Mouse (Mus musculus) c-Kit-negative CD71-positive TER-119-positive erythroid progenitor cells, embryonic 14.5 days (primary cell): ENCODE data around the gene Nasp.

ENCODE experiments used
- DNase-seq: peaks from one replicate; pipeline ENCODE4 v3.0.0-alpha.2; 2013; ENCODE audit warnings: low read depth, low spot score

Nasp gene

DNA sequence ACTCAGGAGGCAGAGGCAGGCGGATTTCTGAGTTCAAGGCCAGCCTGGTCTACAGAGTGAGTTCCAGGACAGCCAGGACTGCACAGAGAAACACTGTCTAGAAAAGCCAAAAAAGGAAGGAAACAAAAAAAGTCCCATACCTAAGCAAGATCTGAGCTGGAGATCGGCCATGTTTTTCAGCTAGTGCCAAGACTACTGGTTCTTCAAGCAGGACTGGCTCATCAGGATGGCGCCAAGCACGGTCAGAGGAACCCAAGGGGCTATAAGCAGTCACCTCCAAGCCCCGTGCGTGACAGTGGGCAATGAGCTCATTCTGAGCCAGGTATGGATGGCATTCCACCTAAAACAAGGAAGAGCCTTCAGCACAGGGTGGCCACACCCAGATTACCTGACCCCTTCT, 11.1 kb upstream of the Nasp start:
- DNase-seq, result no peak

DNA sequence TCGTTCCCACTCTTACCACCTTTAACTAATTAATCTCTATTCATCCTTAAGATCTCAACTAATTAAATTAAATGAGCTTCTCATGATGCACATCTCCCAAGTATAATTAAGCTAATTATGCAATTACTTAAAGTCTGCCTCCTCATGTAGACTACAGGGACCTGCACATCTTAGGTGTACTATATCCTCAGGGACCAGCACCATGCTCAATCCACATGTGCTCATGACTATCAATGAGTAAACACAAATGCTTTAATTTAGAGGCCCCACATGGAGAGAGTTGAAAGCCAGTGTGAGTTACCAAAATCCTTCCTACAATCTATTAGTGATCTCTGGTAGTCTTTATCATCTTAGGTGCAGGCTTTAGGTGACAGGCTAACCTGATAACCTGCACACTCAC, 7.5 kb upstream of the Nasp start:
- DNase-seq, result no peak

DNA sequence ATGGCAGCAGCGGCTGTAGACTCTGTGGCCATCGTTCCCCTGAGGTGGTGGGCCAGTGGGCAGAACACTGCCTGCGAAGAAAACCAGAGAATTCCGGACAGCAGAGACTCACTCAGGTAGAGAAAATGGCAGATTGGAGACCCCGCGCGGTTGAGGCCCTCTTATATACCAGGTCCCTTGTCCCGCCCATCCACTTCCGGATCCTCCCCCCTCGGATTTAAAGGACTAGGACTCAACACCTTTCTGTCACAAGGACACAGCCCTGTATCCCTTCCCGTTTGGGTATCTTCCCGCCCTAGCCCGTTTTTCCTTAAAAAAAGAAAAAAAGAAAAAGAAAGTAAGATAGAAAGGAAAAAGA, 403 bp downstream of the Nasp start:
- DNase-seq, result peak; percentile 82

DNA sequence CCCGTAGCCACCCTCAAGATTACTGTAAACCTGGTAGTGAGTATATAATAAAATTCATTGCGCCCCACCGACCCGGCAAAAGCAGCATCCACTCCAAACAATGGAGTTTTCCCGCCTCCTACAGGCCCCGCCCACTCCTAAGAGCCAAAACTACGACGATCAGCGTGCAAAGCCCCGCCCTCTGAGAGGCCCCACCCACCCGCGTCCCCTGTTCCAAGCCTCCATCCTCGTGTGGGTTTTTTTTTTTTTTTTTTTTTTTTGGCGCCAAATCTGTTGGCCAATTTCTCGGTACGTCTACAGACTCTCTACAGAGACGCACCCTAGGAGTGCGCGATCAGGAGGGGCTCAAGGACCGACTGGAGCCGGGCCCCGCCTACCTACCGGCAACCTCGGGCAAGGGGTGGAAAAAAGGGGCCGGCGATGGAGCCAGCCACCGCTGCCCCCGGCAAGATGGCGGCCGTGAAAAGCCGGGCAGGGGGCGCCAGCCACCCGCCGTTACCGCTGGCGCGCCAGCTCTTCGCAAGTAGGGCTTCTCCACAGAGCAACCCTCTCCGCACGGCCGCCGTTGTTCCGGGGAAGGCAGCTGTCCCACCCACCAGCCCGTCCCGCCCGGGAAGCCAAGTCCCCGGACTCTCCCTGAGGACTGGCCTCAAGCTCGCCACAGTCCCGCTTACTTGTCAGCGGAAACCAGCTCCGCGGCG, 933 bp downstream of the Nasp start:
- DNase-seq, result peak; percentile 82

DNA sequence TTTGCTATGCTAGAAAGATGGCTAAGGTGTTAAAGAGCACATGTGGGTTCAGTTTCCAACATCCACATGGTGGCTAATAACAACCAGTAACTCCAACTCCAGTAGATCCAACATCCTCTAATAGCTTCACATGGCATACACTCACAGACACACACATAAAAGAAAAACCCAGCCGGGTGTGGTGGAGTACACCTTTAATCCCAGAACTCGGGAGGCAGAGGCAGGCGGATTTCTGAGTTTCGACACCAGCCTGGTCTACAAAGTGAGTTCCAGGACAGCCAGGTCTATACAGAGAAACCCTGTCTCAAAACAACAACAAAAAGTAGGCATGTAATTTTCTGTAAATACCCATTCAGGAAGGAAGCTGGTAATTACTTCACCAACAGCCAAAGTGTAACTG, 2.9 kb downstream of the Nasp start:
- no peak for DNase-seq

DNA sequence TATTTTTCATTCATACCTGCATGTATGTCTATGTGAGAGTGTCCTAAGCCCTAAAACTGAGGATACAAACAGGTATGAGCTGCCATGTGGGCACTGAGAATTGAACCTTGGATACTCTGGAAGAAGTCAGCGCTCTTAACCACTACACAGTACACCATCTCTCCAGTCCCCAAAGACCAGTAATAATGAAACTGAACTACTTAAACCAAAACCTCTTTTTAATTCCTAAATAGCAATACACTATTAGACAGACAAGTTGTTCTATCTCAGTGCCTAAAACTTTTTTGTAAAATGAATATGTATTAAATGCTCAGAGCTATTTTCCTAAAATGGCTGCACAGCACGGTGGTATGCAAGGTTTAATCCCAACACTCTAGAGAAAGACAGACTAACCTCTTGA, 12.5 kb downstream of the Nasp start:
- DNase-seq, result no peak

DNA sequence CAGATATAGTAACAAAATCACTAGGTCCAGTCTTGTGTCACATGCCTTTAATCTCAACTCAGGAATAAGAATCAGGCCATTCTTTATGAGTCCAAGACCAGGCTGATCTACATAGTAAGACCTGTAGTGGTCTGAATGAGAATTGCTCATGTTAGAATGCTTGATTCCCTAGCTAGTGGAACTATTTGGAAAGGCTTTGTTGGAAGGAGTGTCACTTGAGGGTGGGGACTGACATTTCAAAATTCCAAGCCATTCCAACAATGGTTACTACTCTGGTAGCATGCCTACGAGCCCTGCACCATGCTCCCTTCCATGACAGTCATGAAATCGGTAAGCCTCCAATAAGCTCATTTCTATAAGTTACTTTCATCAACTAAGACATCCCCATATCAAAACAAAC, 15.1 kb downstream of the Nasp start:
- DNase-seq, result no peak

DNA sequence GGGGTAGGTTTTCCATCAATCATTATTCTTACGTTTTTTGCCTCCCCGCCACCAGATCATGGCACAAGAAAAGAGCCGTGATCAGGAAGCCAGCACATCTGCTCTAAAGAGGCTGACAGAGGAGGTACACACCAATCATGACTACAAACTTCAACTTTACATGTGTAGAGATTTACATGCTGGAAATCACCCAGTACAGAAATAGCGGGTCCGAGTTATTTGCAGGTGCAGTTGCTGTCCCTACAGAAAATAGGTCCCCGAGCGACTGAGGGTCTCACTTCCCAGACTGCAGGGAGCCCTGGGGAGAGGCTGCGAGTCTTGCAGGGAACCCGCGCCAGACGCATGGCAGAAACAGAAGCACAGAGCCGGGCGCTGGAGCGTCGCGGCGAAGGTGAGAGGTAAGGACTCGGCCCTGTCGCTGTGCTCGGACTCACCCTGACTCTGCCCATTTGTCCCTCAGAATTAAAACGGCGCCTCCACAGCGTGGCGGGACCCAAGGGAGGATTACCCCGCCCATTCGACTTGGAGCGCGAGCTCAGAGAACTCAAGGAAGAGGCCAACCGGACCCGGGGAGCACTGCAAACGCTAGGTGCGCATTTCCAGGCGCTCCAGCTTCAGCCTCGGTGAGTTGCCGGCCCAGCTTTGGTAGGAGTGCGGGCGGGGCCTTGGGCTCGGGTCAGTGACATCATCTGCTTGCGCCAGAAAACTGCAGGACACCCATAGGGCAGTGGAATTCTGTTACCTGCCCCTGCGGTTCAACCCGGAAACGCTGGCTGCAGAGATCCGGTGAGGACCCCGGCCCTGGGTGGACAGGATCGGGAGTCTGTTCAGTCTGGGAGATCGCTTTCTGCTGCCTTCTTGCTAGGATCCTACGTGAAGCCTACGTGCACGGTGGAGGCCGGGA, 30.5 kb downstream of the Nasp start:
- DNase-seq, result peak; percentile 63

DNA sequence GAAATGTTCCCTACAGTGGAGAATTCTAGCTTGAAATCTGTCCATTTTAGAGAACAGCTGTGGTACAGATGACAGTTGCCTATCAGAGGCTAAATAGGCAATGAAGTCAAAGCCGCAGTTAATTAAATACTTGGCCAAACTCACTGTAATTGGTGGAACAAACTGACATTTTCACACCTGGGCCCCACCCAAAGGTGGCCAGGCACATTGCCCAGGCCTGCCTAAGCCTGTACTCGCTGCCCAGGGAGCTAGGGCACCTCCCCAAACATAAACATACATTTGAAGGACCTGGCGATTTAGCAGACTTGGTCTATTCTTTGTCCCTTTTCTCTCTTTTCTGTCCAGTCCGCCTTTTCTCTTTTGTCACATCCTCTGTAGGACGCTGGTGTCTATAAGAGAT, 31.4 kb downstream of the Nasp start, which contains the start of gene Ccdc17:
Gene Ccdc17 (plus strand): TSS at position 276 of the 400 bp plus-strand sequence.
- no peak for DNase-seq

DNA sequence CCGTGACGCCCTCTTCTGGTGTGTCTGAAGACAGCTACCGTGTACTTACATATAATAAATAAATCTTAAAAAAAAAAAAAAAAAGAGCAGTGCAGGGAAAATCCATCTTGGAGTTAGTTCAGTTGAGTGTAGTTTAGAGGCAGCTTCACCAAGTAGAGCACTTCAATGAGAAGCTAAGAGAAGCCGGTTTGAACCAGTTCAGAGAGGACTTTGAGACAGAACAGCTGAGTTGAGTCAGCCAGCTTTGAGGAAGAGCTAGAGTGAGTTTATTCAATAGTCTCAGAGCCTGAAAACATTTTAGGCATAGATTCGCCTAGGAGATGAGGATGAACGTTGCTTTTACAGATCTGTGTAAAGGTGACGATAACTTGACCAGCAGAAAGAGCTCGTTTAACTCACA, 31.9 kb downstream of the Nasp start:
- DNase-seq, result no peak

DNA sequence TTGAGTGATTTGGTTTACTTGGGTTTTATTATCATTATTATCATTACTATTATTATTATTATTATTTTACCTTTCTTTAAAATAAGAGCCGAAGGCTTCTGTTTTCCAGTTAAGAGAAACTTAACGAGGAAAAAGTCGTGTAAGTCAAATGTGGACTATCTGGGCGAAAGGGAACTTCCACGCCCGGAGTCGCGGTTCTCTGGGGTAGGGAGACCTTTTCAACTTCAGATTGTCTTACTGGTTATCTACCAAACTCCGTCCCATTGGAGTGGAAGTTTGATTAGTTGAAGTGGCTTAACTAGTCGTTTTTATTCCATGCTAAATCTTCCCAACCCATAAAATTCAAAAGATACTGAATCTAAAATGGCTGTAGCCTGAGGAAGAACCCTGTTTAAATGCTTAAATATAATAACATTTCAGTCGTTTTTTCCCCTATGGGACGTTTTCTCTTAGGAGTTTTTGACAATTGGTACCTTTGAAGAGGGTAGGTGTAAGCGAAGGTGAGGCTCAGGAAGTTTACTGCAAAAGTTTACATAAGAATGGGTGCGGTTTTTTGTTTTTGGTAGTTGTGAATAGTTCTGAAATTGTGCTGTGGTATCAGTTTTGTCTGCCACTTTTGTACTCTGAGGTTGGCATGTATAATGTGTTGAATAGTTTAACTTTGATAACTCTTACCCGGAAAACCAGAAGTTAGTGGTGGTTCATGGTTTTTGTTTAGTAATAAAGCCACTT, 69.4 kb downstream of the Nasp start:
- DNase-seq, result peak; percentile 36

DNA sequence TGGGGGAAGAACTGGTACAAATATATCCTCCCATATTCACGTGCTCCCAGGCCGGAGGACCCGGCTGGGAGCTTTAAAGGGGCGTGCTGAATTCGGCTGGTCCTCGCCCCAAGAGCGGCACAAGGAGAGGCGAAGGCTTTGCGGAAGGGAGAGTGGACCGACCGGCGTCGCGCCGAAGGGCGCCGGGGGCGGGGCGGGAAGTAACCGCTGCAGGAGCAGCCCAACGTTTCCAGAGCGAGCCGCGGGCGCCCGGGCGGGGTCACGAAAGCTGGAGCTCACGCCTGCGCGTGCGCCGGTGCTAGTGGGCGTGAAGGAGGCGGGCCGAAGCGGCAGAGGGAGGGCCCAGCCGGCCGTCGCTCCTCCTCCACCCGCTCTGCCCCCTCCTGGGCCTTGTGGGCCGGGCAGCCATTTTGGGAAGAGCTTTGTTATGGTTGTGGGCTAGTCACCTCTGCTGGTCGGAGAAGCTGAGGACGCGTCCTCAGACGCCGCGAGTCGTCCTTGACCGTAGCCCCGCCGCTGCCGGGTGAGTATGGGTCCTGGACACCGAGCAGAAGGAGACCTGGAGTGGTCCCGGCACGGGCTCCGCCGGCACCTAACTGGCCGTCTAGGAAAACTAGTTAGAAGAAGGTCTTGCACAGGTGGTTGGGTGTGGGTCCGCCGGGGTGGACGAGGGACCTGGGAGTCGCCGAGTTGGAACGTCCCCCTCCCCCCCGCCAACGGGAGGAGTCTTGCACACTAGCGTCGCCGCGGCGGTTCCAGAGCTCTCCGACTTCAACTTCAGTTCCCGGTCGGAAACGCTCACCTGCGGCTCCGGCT, 70.2 kb downstream of the Nasp start, which contains the start of gene Gpbp1l1:
Gene Gpbp1l1 (plus strand): TSS at position 353 of the 816 bp plus-strand sequence.
- DNase-seq, result peak; percentile 93

DNA sequence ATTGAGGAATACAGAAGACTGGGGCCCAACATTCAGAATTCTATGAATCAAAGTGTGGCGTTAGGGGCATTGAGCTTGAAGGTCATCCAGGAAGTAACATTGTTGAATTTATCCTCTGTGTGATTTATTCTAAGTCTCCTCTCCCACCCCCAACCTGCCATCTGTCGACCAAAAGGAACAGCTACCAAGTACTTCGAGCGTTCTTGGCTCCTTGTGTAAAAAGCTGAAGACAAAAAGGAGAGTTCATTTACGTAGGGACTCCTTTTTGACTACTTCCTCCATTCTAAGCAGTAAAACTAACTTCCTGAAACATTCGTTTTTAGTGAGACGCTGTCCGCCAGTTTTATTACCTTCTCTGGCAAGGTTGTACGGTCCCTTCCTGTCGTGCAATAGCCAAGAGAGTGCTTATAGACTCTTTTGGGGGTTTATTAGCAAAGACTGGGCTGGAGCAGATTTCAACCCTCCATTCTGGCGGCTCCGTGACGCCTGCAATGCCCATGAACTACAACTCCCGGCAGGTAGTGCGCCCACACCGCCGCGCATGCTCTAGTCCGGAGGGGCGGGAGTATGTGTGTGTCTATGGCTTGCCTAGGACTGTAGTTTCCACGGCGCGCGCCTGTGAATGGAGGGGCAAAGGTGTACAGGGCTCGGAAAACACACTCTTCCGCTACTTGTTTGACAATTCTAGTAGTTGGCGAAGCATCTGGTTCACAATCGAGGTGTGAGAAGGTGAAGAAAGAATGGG, 71.0 kb downstream of the Nasp start:
- peak; percentile 87 for DNase-seq

DNA sequence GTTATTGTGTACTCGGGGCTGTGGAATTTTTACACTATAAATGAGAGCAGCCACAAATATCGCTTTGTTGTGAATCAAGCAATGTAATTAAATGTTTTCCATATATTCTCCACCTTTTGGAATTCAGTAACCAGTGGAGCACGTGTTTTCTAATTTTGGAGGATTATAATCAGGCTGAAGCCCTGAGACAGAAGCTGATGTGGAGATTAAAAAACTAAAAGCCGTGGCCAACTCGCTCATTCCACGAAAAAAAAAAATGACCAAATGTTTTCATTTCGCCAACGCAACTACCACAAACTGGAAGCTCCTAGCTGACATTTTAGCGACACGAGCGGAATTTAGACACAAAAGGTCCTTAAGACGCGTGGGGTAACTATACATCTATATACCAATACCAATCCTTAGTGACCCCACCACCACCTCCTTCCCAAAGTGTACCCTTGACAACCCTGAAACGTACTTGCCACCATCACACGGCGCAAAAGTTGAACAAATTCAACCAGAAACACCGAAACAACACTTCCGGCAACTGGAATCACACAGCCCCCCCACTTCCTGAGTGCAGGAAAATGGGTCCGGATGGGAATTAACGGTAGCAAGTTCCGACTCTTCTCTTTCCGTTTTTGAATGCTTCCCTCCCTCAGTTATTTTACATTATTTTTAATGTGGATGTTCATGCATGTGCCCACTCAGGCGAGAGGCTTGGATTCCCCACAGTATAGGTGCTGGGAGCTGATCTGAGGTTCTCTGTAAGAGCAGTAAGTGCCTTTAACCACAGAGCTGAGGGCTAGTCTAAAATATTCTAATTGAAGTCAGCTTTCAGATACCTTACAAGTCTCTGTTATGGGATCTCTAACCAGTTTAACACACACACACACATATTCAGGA, 72.1 kb downstream of the Nasp start, which contains the start of gene Tmem69:
Gene Tmem69 (minus strand): TSS at position 524 of the 888 bp plus-strand sequence.
- peak; percentile 68 for DNase-seq

DNA sequence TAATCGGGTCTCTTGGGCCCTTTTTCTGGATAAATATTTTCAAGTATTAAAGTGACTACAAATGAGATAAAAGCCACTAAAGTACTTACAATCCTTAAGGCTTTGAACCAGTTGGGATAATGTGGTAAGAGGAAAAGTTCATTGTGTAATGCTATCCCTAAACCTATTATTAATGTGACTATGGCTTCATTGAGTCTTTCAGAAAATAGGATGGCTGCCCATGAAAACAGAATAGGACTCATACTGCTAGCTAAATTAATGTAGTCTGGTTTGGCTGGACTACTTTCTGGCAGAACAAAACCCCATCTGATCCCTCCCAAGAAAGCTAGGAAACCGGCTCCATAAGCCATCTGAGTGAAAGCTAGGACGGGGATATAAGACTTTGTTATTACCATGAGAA, 74.7 kb downstream of the Nasp start:
- DNase-seq, result no peak
